Mouse (Mus musculus): Measurements from ENCODE around the gene Amh. TPM values are rescaled to one million over a fixed set of nuclear protein-coding genes. Genes with fewer than 3 reads are reported as not detected.

The Amh gene
- polyA plus RNA-seq, 1 experiment from 2014 or later = not detected

- H3K36me3 ChIP-seq = peaks cover 21% of the 10 kb centered on the region
- no peaks in the 10 kb centered on the region for H3K27me3 ChIP-seq
- no peak for ATAC-seq (ENCODE audit: low FRiP score, low read depth)
- H3K4me3 ChIP-seq = peak overlapping the region; percentile 97
- no peak overlapping the region for H3K27ac ChIP-seq
- peaks cover 35% of the 10 kb centered on the region for H3K4me1 ChIP-seq
- peak overlapping the region; percentile 99 for H3K4me2 ChIP-seq (replicated peaks)
- 47% methylated on average over 3 of the region's 3 CpGs for WGBS
- H3K9ac ChIP-seq = peak overlapping the region; percentile 94
- no peaks in the 10 kb centered on the region for H3K9me3 ChIP-seq
Observed at GRCm38 (mm10) chr10:80856267-80856666, 51.2 kb downstream of the Amh start.

- peaks cover 21% of the 10 kb centered on the region for H3K36me3 ChIP-seq
- no peak for ATAC-seq (ENCODE audit: low FRiP score, low read depth)
- H3K4me1 ChIP-seq = peaks cover 35% of the 10 kb centered on the region
- peak overlapping the region; percentile 99; the same call in 1 of the 2 replicates for H3K4me2 ChIP-seq (replicated peaks)
- H3K4me3 ChIP-seq = no peak overlapping the region; the same call in 1 of the 2 replicates
- no peak overlapping the region for H3K27ac ChIP-seq
- peak overlapping the region; percentile 94; the same call in 1 of the 2 replicates for H3K9ac ChIP-seq
- WGBS = 83% methylated on average over 5 of the region's 5 CpGs
- H3K27me3 ChIP-seq = no peaks in the 10 kb centered on the region
- no peaks in the 10 kb centered on the region for H3K9me3 ChIP-seq
Observed at GRCm38 (mm10) chr10:80856908-80857307, 51.9 kb downstream of the Amh start.

MicroRNA genes within 50 kb of the gene (microRNA counts, 519-probe panel; counts per million panel counts)
- microRNA mmu-miR-1982 = not detected

Small RNA genes lying within 50 kb of the gene (microRNA-seq; reads per million reads assigned to microRNA genes)
- 1.4 reads per million for gene Mir1982

Other genes starting within 250 kb of the Amh start
- gene Rexo1, start 243.7 kb upstream of the Amh start, polyA plus RNA-seq (2015; fragmentation: Nextera tagmentation; extraction: Ambion mirVana) = 28.3 and 28.7 TPM in 2 replicates
- gene Klf16, start 227.9 kb upstream of the Amh start, polyA plus RNA-seq (2015; fragmentation: Nextera tagmentation; extraction: Ambion mirVana) = 9.3 and 10.0 TPM in 2 replicates
- 80.9 and 83.0 TPM in 2 replicates for gene Abhd17a, start 214.9 kb upstream of the Amh start, polyA plus RNA-seq (2015; fragmentation: Nextera tagmentation; extraction: Ambion mirVana)
- gene Scamp4, start 202.4 kb upstream of the Amh start, polyA plus RNA-seq (2015; fragmentation: Nextera tagmentation; extraction: Ambion mirVana) = 83.9 and 92.0 TPM in 2 replicates
- 7.6 and 8.8 TPM in 2 replicates for gene Adat3, start 202.4 kb upstream of the Amh start, polyA plus RNA-seq (2015; fragmentation: Nextera tagmentation; extraction: Ambion mirVana)
- gene Gm49322, start 199.2 kb upstream of the Amh start, polyA plus RNA-seq (2015; fragmentation: Nextera tagmentation; extraction: Ambion mirVana) = 3.7 and 5.6 TPM in 2 replicates
- 148 and 159 TPM in 2 replicates for gene Csnk1g2, start 182.4 kb upstream of the Amh start, polyA plus RNA-seq (2015; fragmentation: Nextera tagmentation; extraction: Ambion mirVana)
- 77.8 and 83.5 TPM in 2 replicates for gene Btbd2, start 148.2 kb upstream of the Amh start, polyA plus RNA-seq (2015; fragmentation: Nextera tagmentation; extraction: Ambion mirVana)
- 86.1 and 87.8 TPM in 2 replicates for gene Mknk2, start 127.1 kb upstream of the Amh start, polyA plus RNA-seq (2015; fragmentation: Nextera tagmentation; extraction: Ambion mirVana)
- gene Mob3a, start 103.3 kb upstream of the Amh start, polyA plus RNA-seq (2015; fragmentation: Nextera tagmentation; extraction: Ambion mirVana) = 55.3 and 55.7 TPM in 2 replicates
- gene Izumo4, start 103.1 kb upstream of the Amh start, polyA plus RNA-seq (2015; fragmentation: Nextera tagmentation; extraction: Ambion mirVana) = 24.2 and 25.6 TPM in 2 replicates
- gene Ap3d1, start 63.0 kb upstream of the Amh start, polyA plus RNA-seq (2015; fragmentation: Nextera tagmentation; extraction: Ambion mirVana) = 74.5 and 80.0 TPM in 2 replicates
- gene Dot1l, start 50.0 kb upstream of the Amh start, polyA plus RNA-seq (2015; fragmentation: Nextera tagmentation; extraction: Ambion mirVana) = 19.2 and 20.2 TPM in 2 replicates
- gene Sf3a2, start 7.0 kb upstream of the Amh start, polyA plus RNA-seq (2015; fragmentation: Nextera tagmentation; extraction: Ambion mirVana) = 73.0 and 77.4 TPM in 2 replicates
- gene Plekhj1, start 6.6 kb upstream of the Amh start, polyA plus RNA-seq (2015; fragmentation: Nextera tagmentation; extraction: Ambion mirVana) = 127 and 128 TPM in 2 replicates
- gene Jsrp1, start 8.3 kb downstream of the Amh start, polyA plus RNA-seq (2015; fragmentation: Nextera tagmentation; extraction: Ambion mirVana) = 4.5 and 5.2 TPM in 2 replicates
- 1,885 and 1,910 TPM in 2 replicates for gene Oaz1, start 21.4 kb downstream of the Amh start, polyA plus RNA-seq (2015; fragmentation: Nextera tagmentation; extraction: Ambion mirVana)
- gene Lingo3, start 38.8 kb downstream of the Amh start, polyA plus RNA-seq (2015; fragmentation: Nextera tagmentation; extraction: Ambion mirVana) = 0.92 and 1.3 TPM in 2 replicates
- 310 and 314 TPM in 2 replicates for gene Lsm7, start 50.0 kb downstream of the Amh start, polyA plus RNA-seq (2015; fragmentation: Nextera tagmentation; extraction: Ambion mirVana)
- 49.0 and 54.1 TPM in 2 replicates for gene Sppl2b, start 50.0 kb downstream of the Amh start, polyA plus RNA-seq (2015; fragmentation: Nextera tagmentation; extraction: Ambion mirVana)
- gene Tmprss9, start 66.6 kb downstream of the Amh start, polyA plus RNA-seq (2015; fragmentation: Nextera tagmentation; extraction: Ambion mirVana) = 0.06 and 0.08 TPM in 2 replicates
- gene Timm13, start 95.7 kb downstream of the Amh start, polyA plus RNA-seq (2015; fragmentation: Nextera tagmentation; extraction: Ambion mirVana) = 306 and 335 TPM in 2 replicates
- 54.6 and 63.2 TPM in 2 replicates for gene Lmnb2, start 113.0 kb downstream of the Amh start, polyA plus RNA-seq (2015; fragmentation: Nextera tagmentation; extraction: Ambion mirVana)
- 32.3 and 32.7 TPM in 2 replicates for gene Gadd45b, start 124.8 kb downstream of the Amh start, polyA plus RNA-seq (2015; fragmentation: Nextera tagmentation; extraction: Ambion mirVana)
- 7.4 and 9.0 TPM in 2 replicates for gene Gng7, start 209.7 kb downstream of the Amh start, polyA plus RNA-seq (2015; fragmentation: Nextera tagmentation; extraction: Ambion mirVana)
- gene Diras1, start 220.4 kb downstream of the Amh start, polyA plus RNA-seq (2015; fragmentation: Nextera tagmentation; extraction: Ambion mirVana) = 0.15 and 0.33 TPM in 2 replicates
- gene Slc39a3, start 232.2 kb downstream of the Amh start, polyA plus RNA-seq (2015; fragmentation: Nextera tagmentation; extraction: Ambion mirVana) = 19.2 and 20.0 TPM in 2 replicates